Mouse (Mus musculus) cerebral cortex, adult 2 months (tissue): Measurements from ENCODE around the gene Yeats2.

Source experiments
- WGBS: fragments of 180-500 bp; shearing (Covaris S2); methylation state at CpG from one replicate; pipeline ENCODE4 v1.1.7; 2018; 5-methylcytosine and 5-hydroxymethylcytosine counted together

The Yeats2 gene

DNA sequence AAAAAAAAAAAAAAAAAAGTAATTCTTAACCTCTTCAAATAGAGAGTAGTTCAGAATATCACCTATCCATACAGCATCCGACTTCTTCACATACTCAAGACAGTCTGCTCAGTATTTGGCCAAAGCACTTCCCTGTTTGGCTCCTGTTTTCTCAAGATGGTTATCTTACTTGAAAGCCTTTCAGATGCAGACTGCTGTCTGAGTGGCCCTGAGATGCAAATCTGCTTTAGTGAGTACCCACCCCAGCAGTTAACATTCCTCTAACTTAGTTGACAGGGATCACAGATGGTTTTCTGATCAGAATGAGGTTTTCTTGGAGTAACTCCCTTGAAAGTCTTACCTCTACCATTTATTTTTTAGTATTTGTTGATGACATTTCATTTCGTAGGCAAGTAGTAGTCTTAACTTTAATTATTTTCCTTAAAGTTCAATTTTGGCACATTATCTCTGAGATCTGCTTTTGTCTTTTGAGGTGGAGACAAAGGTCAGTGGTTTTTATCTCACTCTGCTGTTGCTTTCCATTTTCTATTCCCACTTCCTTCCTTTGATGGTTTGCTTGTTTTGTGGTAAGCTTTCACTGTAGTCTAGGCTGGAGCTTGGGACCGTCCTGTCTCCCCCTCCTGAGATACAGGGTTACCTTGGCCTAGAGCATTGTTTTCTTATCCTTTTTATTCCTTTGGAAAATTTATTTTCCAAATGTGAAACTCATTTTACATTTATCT lies 50.5 kb downstream of the Yeats2 start:
- WGBS = 84% methylated on average over 3 of the region's 3 CpGs

DNA sequence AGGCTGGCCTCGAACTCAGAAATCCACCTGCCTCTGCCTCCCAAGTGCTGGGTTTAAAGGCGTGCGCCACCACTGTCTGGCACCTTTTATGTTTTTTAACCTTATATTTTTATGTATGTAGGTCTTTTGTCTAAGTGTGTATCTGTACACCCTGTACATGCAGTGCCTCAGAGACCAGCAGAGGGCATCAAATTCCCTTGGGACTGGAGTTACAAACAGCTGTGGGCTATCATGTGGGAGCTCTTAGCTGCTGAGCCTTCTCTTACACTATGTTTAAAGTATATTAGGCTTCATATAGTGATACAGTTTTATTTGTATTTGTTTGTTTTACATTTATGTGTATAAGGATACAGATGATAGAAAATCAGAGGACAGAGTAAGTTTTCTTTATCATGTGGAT lies 54.7 kb downstream of the Yeats2 start:
- 96% methylated on average over 3 of the region's 3 CpGs for WGBS

DNA sequence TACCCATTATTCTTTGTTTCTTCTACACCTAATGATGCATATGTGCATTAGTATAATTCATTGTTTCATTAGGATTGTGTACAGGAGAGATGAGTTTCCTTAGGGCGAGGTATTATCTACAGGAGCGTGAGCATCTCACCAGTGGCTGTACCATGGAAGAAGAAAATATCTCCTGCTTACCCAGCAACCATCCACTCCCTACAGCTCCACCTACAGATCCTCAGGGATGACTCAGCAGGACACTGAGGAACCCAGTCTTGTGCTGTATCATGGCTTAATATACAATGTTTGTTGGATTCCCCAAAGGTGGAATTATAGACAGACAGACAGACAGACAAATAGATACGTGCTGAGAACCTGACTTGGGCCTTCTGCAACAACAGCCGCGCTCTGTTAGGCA lies 56.1 kb downstream of the Yeats2 start:
- 81% methylated on average over 5 of the region's 5 CpGs for WGBS

DNA sequence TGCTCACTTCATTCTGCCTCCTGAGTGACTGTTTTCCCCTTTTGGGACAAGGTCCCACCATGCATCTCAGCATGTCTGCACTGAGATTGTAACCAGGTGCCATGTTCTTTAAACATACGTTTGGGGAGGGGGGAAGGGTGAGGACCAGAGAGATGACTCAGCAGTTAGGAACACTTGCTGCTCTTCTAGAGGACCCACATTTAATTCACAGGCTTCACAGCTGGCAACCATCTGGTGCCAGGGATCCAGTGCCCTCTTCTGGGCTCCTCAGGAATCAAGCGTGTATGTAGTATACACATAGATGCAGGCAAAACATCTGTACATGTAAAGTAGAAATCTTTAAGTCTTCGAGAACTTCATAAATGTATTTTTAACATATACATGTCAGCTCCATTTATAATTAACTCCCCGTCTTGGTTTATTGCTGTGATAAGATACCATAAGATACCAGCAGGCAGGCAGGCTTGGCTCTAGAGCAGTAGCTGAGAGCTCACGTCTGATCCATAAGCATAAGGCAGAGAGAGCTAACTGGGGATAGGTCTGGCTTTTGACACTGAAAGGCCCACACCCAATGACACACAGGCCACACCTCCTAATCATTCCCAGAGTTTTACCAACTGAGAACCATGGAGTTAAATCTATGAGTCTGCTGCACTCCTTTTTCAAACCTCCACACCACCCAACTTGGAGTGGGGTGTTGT lies 58.8 kb downstream of the Yeats2 start:
- 62% methylated on average over 5 of the region's 5 CpGs for WGBS

DNA sequence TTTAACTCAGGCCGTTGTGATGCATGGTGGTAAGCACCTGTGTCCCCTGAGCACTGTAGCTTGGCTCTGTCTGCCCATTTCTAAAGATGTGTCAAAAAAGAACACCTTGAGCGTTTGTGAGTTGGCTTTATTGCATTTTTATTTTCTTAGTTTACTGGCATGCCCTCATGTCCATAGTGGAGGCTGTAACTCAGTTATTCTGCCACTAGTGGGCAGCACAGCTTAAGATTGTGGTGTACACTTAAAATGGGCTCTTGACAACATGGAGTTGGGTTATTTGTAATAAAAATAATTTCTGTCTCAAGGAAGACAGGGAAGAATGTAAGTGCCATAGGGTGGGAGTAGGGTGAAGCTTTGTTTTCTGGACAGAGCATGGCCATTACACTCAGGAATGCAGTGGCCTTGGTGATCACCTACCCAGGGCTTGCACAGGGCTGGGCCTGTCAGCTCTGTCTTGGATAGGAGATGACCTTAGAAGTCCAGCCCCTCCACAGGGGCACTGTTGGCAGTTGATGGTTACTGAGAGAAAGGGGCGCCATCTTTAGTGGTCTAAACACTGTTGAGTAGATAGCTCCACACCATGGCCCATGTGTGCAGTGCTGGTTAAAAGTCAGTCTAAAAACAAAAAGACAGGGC lies 72.8 kb downstream of the Yeats2 start:
- 83% methylated on average over 3 of the region's 3 CpGs for WGBS

DNA sequence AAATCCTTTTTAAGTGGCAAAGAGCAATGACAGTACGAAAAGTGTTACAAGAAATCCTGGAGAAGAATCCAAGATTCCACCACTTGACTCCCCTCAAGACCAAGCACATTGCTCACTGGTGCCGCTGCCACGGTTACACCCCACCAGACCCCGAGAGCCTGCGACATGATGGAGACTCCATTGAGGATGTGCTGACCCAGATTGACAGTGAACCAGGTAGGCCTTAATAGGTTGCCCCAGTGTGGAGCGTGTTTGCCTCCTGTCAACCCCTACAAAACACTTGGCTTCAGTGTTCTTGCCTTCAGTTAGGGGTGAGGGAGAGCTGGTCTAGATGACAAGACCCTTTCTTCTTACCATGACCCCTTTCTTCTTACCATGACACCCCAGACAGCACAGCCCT lies 81.9 kb downstream of the Yeats2 start:
- 91% methylated on average over 6 of the region's 6 CpGs for WGBS

DNA sequence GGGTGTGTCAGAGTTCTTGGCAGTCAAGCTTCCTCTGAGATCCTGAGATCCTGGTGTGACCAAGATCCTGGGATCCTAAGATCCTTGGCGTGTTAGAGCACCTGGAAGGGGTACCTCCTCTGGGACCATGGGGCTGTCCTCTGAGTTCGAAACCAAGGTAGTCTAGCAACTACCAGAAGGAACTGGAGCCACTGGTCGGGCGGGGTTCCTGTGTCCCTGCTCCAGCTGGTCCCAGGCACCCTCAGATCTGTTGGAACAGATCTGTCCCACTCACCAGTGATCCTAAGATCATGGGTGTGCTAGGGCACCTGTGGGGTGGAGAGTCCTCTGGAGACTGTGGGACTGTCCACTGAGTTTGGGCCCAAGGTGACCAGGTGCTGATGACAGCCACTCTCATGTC lies 85.8 kb downstream of the Yeats2 start:
- WGBS = 96% methylated on average over 4 of the region's 4 CpGs

DNA sequence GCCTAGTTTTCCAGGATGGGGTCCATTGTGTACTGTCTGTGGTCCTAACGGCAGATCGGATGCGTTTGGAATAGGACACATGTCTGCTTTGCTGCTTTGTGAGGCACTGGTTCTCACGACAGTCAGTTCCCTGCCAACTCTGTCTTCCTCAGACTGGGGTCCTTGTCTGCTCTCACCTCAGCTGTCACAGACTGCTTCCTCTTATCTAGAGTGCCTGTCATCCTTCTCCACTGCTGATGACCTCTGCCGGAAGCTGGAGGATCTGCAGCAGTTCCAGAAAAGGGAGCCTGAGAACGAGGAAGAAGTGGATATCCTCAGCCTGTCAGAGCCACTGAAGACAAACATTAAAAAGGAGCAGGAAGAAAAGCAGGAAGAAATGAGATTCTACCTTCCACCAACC lies 86.6 kb downstream of the Yeats2 start:
- 53% methylated on average over 6 of the region's 6 CpGs for WGBS

DNA sequence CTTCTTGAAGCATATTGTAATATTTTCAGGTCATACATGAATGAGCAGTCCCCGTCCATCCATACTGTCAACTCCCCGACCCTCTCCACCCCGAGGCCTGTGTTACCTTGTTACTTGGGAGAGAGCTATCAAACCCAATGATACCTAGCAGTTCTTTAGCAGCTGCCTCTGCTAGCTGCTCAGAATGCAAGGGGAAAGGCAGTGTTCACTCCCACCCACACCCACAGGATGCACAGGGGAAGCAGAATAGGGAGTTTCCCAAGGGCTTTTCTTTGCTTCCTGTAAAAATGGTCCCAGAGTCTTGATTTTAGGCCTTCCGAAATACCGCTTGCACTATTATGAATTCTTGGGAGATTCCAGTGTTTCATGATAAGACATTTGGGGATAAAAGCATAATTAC lies 87.3 kb downstream of the Yeats2 start:
- WGBS = 76% methylated on average over 5 of the region's 5 CpGs

DNA sequence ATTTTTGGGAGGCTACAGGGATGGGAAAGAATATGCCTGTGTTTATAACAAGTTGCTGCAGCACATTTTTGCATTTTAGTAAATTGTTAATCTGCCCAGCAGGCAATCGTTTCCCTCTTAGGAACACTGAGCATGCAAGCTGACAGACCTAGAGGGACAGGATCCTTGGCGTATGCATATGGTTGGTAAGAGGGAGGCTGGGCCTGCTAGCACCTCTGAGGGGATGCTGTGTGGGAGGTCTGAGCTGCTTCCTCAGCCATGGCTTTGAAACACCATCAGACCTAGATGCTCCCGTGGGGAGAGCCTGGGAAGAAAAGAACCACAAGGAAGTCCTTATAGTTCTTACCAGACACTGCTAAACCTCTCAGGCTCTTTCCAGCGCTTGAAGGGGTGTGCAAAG lies 93.5 kb downstream of the Yeats2 start:
- 42% methylated on average over 4 of the region's 4 CpGs for WGBS

DNA sequence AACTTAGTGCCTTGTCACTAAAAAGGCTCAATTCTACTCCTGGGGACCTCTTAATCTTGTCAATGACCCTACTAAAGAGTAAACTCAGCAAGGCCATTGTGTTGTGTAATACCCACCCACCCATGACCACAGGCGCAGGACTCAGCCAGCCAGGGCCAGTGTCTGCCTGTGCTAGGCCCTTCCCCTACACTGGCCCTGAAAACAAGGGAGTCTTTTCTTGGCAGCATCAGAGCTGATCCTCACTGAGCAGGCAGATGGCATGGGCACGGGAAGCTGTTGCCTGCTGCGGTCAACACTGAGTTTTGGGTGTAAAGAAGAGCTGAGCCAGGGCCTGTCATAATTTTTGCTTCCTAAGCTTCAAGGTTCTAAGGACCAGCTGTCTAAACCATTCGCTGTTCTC lies 96.6 kb downstream of the Yeats2 start:
- 23% methylated on average over 4 of the region's 4 CpGs for WGBS

DNA sequence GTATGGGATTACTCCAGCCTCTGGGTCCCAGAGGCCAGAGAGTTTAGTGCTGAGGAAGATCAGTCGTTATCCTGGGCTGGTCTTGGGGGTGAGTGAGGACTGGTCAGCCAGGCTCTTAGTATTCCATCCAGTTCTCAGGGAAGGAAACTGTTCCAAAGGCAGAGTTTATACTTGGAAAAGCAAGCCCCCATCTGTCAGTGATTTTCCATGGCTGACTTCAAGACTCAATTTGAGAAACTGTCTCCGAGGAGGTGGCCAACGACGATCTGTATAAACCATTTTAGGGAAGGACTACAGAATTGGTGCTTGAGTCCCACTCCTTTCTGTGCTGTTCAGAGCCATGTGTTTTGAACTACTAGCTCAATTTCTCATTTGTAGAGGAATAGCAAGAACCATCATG lies 97.8 kb downstream of the Yeats2 start:
- 38% methylated on average over 4 of the region's 4 CpGs for WGBS

DNA sequence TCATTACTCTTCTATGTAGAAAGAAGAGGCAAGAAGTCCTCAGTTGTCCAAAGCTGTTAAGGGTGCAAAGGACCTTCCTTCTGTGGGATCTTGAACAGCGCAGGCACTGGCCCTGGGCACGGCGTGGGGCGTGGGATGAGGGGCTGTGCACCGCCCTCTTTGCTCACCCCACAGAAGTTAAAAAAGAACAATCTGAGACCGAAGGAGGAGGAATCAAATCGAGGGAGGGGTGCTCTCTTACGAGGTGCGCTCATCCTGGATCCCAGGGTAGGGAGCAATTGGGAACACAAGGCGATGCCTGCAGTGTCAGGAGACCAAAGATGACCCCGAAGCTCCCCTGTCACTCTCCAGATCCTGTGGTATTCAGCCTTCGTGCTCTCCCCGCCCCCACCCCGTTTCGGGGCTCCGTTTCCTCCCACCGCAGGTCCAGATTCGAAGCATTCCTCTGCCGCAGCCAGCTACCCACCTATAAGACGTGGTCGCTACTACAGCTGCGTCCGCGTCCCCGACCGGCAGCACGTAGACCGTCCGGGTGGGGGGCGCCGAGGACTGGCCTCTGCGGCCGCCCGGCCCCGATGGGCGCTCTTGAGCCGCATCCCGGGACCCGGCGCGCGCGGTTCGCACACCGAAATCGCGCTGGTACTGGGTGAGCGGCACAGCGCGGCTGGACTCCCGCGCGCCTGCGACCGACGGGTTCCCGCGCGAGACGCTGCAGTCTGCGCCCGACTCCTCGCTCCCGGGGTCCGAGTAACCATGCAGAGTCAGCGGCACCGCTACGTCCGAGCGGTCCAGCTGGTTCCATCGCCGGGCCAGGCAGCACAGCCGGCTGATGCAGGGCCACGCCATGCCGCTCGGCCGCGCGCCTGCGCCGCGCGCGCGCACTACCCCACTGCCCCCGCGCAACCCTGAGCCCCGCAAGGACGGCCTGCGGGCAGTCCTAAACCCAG lies 99.9 kb downstream of the Yeats2 start, which contains the start of gene Map6d1:
Gene Map6d1 (minus strand): TSS at position 891 of the 947 bp plus-strand sequence.
- under 1% methylated on average over 90 of the region's 90 CpGs for WGBS

DNA sequence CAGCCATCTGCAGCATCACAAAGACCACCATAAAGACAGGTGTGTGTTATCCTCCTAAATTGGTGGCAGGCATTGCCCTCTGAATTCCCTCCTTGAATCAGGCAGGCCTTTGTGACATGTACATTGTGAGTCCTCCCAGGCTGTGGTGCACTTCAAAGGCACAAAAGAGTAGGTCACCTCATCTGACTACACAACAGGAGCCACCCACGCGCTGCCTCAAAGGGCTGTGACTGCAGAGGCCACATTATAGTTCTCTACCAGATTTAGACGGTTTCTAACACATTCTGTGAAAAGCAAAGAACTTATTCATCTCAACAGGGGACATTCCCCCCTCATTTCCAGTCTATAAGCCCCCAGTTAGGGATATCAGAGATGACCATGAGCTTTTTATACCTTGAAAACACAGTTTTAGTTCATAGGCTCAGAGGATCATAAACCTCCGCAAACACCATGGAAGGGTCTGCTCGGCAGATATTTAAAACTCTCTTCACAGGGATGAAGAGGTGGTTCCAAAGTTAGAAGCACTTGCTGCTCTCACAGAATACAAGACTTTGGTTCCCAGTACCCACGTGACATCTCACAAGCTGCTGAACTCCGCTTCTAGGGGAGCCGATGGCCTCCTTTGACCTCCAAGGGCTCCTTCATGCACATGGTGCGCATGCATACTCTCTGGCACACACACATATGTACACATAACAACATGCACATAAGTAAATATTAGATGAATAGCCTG lies 107.7 kb downstream of the Yeats2 start:
- 49% methylated on average over 9 of the region's 9 CpGs for WGBS

DNA sequence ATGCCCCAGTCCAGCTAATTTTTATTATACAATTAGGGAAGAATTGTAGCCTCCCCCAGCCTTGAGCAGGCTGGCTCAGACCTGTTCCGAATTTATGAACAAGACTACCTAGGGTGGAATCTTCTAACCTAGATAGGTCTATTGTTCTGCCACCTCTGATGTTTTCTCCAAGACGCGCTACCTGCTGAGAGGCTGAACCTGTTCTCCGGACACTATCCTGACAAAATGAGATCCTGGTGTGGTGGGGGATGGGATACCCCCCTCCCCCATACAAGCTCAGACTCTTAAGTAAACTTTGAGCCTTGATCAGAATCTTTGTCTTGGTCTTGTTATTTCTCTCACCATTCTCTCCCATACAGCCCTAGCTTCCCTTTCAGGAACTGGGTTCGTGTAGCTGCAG lies 117.1 kb downstream of the Yeats2 start:
- WGBS = 76% methylated on average over 5 of the region's 5 CpGs

DNA sequence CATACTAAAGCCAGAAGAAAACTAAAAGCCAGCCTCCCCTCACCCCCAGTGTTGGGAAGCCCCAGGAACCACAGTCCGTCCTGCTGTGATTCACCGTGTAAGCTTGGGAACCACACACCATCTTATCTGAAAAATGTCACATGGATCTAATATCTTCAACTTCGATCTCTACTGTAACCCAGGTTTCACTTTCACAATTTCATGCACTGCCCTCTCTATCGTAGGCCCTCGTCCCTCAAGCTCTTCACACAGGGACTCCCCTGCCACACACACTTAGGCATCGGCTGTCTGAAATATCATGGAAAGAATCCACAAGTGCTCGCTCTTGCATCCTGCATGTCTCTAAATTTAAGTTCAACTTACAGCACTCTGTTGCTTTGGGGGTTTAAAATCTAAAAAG lies 124.2 kb downstream of the Yeats2 start:
- WGBS = 84% methylated on average over 7 of the region's 7 CpGs

DNA sequence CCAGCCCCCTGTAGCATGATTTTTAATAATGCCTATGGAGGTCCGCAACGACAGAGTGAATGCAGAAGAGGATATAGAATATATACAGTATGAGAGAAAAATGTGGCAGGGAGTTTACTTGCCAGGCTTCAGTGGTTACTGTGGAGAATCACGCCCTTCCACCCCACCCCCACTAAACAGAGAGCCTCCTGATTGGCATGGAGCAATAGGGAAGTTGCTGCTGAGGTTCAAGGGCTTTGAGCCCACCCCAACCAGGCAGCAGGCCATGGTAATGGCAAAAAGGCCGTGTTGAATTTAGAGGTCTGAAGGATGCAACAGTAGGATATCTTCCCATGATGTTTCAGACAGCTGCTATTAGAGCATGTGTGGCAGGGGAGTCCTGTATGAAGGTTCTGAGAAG lies 130.5 kb downstream of the Yeats2 start:
- WGBS = 85% methylated on average over 4 of the region's 4 CpGs

DNA sequence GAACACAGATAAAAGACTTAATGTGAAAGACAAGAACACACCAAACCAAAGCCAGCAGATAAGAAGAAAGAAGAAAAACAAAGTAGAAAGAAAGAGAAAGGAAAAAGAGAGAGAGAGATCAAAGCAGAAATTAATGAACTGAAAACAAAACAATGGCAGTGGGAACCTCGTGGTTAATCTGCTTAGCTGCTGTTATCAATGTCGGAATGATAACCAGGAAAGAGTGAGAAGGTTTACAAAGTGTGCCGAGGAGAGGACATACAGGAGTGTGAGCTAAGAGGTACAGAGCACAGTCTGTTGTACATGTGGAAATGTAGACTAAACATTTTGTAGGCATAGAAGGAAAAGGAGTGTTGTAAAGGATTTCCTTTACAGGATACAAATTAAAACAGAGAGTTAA lies 132.1 kb downstream of the Yeats2 start:
- WGBS = 32% methylated on average over 3 of the region's 3 CpGs

DNA sequence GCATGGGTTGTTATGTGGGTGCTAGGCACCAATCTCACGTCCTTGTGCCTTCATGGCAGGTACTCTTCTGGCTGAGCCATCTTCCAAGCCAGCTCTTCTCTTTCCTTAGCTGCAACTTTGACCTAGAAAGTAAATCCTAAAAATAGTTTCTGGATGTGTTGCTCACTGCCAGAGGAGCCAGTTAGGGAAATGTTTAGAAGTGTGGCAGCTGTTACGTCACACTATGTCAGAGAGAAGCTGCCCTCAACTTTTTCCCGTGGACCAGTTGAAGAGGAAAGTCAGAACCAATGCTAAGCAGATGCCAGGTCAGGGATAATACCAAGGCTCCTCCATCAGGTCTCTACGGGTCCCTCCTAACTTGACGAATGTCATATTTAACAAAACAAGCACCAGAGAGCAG lies 138.5 kb downstream of the Yeats2 start:
- 76% methylated on average over 5 of the region's 5 CpGs for WGBS

DNA sequence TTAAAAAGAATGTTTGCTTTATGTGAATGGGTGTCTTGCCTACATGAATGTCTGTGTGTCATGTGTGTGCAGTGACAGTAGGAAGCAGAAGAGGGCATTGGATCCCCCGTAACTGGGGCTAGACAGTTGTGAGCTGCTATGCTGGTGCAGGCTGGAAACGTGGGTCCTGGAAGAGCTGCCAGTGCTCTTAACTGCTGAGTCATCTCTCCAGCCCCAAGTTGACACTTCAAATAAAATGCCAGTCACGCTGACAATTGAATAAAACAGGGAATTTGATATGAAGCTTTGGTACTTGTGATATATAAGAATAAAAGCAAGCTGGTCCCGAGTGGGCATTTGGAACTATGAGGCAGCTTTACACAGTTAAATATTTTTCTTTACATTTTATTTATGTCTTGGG lies 139.4 kb downstream of the Yeats2 start:
- WGBS = 55% methylated on average over 4 of the region's 4 CpGs
